Mouse (Mus musculus) activated CD4-positive, CD25-positive, alpha-beta regulatory T cell (primary cell): Measurements from ENCODE around the gene Vmn1r188. TPM values are rescaled to one million over a fixed set of nuclear protein-coding genes. Genes with fewer than 3 reads are reported as not detected.

Experiments used
- polyA plus RNA-seq, 2 experiments: library from polyadenylated mRNA; unstranded; fragments of 100-300 nt; shearing (Covaris generic); gene quantifications; one replicate each; pipeline ENCODE4 v1.2.1; 2017

Vmn1r188 gene
- polyA plus RNA-seq: not detected

GRCm38 (mm10) chr13:22084140-22084539 lies at the start of gene Vmn1r188:
Vmn1r188 (plus strand) TSS chr13:22084440.

DNA sequence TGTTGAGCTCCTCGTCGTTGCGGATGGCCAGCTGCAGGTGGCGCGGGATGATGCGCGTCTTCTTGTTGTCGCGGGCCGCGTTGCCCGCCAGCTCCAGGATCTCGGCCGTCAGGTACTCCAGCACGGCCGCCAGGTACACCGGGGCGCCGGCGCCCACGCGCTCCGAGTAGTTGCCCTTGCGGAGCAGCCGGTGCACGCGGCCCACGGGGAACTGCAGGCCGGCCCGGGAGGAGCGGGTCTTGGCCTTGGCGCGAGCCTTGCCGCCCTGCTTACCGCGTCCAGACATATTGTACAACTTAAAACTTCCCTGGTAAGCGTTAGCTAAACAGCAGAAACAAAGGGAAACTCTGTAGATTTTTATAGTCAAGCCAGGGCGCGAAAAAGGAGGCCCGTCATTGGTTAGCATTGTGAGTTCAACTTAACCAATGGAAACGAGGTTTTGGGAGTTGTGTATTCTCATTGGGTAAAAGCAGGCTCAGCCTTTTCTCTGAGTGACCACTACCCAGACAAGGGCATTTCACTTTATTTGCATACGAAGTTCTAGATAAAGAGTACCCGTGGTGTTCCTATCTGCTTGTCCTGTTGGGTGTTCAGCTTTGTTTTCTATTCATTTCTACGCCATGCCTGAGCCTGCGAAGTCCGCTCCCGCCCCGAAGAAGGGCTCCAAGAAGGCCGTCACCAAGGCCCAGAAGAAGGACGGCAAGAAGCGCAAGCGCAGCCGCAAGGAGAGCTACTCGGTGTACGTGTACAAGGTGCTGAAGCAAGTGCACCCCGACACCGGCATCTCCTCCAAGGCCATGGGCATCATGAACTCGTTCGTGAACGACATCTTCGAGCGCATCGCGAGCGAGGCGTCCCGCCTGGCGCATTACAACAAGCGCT lies 48.7 kb upstream of the Vmn1r188 start, which contains the start of the genes Hist1h2ah and Hist1h2bk:
TSS of gene Hist1h2ah (minus strand) at position 302 of the 882 bp plus-strand sequence.
TSS of gene Hist1h2bk (plus strand) at position 604 of the 882 bp plus-strand sequence.

GRCm38 (mm10) chr13:22041142-22041536 lies 43.1 kb upstream of the Vmn1r188 start, which contains the start of gene Hist1h4i:
Hist1h4i (minus strand) TSS chr13:22041362.

DNA sequence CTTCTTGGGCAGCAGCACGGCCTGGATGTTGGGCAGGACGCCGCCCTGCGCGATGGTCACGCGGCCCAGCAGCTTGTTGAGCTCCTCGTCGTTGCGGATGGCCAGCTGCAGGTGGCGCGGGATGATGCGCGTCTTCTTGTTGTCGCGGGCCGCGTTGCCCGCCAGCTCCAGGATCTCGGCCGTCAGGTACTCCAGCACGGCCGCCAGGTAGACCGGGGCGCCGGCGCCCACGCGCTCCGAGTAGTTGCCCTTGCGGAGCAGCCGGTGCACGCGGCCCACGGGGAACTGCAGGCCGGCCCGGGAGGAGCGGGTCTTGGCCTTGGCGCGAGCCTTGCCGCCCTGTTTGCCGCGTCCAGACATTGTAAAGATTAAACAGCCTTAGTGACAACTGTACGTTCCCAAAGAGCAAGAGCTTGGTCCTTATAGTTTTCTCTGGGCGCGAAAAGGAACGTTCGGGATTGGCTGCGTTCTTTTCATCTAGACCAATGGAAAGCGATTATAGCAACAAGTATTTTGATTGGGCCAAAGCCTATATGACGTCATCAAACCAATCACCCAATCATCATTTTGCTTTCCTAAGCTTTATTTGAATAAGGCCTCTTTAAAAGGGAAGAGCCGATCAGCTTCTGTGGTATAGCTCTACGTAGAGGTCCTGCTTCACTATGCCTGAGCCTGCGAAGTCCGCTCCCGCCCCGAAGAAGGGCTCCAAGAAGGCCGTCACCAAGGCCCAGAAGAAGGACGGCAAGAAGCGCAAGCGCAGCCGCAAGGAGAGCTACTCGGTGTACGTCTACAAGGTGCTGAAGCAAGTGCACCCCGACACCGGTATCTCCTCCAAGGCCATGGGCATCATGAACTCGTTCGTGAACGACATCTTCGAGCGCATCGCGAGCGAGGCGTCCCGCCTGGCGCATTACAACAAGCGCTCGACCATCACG lies 41.4 kb upstream of the Vmn1r188 start, which contains the start of the genes Hist1h2ag and Hist1h2bj:
TSS of gene Hist1h2ag (minus strand) at position 377 of the 935 bp plus-strand sequence.
TSS of gene Hist1h2bj (plus strand) at position 647 of the 935 bp plus-strand sequence.

DNA sequence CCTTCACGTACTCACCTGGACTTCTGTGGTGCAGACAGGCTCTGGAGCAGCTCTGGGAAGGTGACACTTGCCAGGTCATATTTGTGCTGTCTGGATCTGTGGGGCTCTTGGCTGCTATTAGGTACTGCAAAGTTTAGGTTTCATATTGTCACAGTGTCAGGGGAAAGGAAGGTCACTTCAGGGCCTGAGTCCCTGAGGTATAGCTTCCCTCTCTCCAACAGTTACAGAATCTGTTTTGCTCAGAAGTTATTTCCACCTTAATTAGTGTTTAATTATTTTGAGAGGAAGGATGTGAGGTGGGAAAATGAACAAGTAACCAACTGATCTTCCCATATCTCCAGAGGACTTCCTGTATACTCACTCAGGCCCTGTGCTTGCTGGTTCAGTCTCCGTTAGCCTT lies 21.5 kb downstream of the Vmn1r188 start, which contains the start of gene Vmn1r189:
TSS of gene Vmn1r189 (minus strand) at position 101 of the 400 bp plus-strand sequence.

Other genes with a start within 250 kb of the Vmn1r188 start
- gene Zfp184, start 139.3 kb upstream of the Vmn1r188 start, polyA plus RNA-seq: under 1 TPM in 1 of 2 experiments, not detected in 1; 0.09 TPM
- not detected for gene Pom121l2, start 103.2 kb upstream of the Vmn1r188 start, polyA plus RNA-seq
- under 1 TPM; 0.28 to 0.85 TPM for gene Prss16, start 74.7 kb upstream of the Vmn1r188 start, polyA plus RNA-seq
- not detected for gene Hist1h2ah, start 48.9 kb upstream of the Vmn1r188 start, polyA plus RNA-seq
- gene Hist1h2bk, start 48.6 kb upstream of the Vmn1r188 start, polyA plus RNA-seq: 1 to 10 TPM in 1 of 2 experiments, under 1 TPM in 1; 0.45 to 2.6 TPM
- gene Hist1h4i, start 43.1 kb upstream of the Vmn1r188 start, polyA plus RNA-seq: 10 to 100 TPM; 12.3 to 15.6 TPM
- gene Hist1h2ag, start 41.5 kb upstream of the Vmn1r188 start, polyA plus RNA-seq: 10 to 100 TPM; 12.1 to 24.2 TPM
- 10 to 100 TPM in 1 of 2 experiments, 1 to 10 TPM in 1; 4.8 to 10.1 TPM for gene Hist1h2bj, start 41.2 kb upstream of the Vmn1r188 start, polyA plus RNA-seq
- gene Vmn1r189, start 21.4 kb downstream of the Vmn1r188 start, polyA plus RNA-seq: not detected
- gene Vmn1r191, start 99.5 kb downstream of the Vmn1r188 start, polyA plus RNA-seq: not detected
- not detected for gene Vmn1r192, start 106.7 kb downstream of the Vmn1r188 start, polyA plus RNA-seq
- under 1 TPM in 1 of 2 experiments, not detected in 1; 0.48 TPM for gene Vmn1r193, start 138.7 kb downstream of the Vmn1r188 start, polyA plus RNA-seq
- not detected for gene Vmn1r194, start 159.8 kb downstream of the Vmn1r188 start, polyA plus RNA-seq
- gene Vmn1r195, start 186.1 kb downstream of the Vmn1r188 start, polyA plus RNA-seq: not detected
- gene Vmn1r196, start 205.5 kb downstream of the Vmn1r188 start, polyA plus RNA-seq: not detected
- gene Vmn1r197, start 240.1 kb downstream of the Vmn1r188 start, polyA plus RNA-seq: under 1 TPM; 0.08 to 0.11 TPM